ENCODE assay signal across 1 mouse cellular context in genomic region chr4:43030780-43031230, GRCm38 (mm10).
TF ChIP-seq lines count a peak whose summit lies in the region.

No protein-coding gene starts in this region.

TF ChIP-seq in MEL, 35 proteins besides CTCF, POLR2A, EP300 and RAD21 (continued from another document):
- TF ChIP-seq MXI1 (IDR thresholded peaks at IDR 0.05; ENCODE audit: low read depth, low read length) (no peak; the same call in 1 of the 2 replicates), CHD2 (IDR thresholded peaks at IDR 0.05; ENCODE audit: low read length) (no peak), JUND (IDR thresholded peaks at IDR 0.05; ENCODE audit: low read depth, low read length) (no peak)
